Mouse (Mus musculus): ENCODE results near the gene Ngrn. TPM values are rescaled to one million over a fixed set of nuclear protein-coding genes. Genes with fewer than 3 reads are reported as not detected.
A peak's percentile ranks its signal among the peaks of the same experiment; 100 is the strongest.

The Ngrn gene
- polyA plus RNA-seq, 1 experiment from 2014 or later = 50.2 TPM

DNA sequence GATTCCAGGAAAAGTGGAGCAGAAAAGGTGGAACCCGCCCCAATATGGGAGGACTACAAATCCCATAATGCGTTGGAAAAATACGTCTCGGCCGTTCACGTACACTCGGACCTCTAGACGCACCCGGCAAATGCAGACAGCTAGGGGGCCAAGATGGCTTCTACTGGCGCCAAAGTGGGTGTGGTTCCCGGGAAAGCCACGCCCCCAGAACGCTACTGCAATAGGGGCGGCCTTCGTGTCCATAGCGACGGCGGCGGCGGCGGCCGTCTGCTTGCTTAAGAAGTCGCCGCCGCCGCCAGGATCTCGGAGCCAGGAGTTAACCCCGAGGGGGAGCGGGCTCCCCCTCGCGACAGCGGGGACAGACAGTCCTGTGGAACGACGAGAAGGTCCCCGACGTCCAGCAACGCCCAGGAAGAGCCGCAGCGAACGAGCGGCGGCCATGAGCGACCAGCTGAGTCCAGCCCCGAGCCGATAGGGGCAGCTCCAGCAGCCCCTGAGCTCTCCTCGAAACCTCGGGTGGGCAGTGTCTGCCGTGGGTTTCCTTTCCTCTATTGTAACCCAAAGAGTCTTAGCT lies 14.8 kb upstream of the Ngrn start, which contains the start of gene Ttll13:
TSS of gene Ttll13 (plus strand) at position 229 of the 574 bp plus-strand sequence.
- Histone ChIP-seq H3K36me3 (replicated peaks; ENCODE audit: control insufficient read depth, insufficient read depth, low read depth, low read length) (no peaks in the 10 kb centered on the region), H3K9me3 (replicated peaks; ENCODE audit: control insufficient read depth, low read length) (no peaks in the 10 kb centered on the region), H3K4me3 (ENCODE audit: low read depth, low read length) (peak within 1 kb of the TSS; percentile 41), H3K4me2 (ENCODE audit: low read depth, low read length) (peak within 1 kb of the TSS; percentile 32), H3K4me1 (ENCODE audit: control insufficient read depth, insufficient read depth, low read length) (no peaks in the 10 kb centered on the region), H3K9ac (replicated peaks; ENCODE audit: low read length) (peak within 1 kb of the TSS; percentile 50), H3K27me3 (ENCODE audit: control insufficient read depth, insufficient read depth, low read length) (no peaks in the 10 kb centered on the region), H3K27ac (replicated peaks; ENCODE audit: low read depth, low read length) (no peak within 1 kb of the TSS)
- peak; percentile 92 for ATAC-seq (replicated peaks; ENCODE audit: insufficient number of reproducible peaks, low FRiP score, low TSS enrichment, low read depth)
- peak; percentile 99 for DNase-seq (ENCODE audit: low spot score)
- WGBS = under 1% methylated on average over 48 of the region's 48 CpGs

- H3K27ac ChIP-seq (replicated peaks; ENCODE audit: low read depth, low read length) = no peak overlapping the region
- WGBS = 62% methylated on average over 7 of the region's 7 CpGs
- H3K27me3 ChIP-seq (ENCODE audit: control insufficient read depth, insufficient read depth, low read length) = no peaks in the 10 kb centered on the region
- no peaks in the 10 kb centered on the region for H3K4me1 ChIP-seq (ENCODE audit: control insufficient read depth, insufficient read depth, low read length)
- H3K4me2 ChIP-seq (ENCODE audit: low read depth, low read length) = no peak overlapping the region; the same call in 1 of the 2 replicates
- H3K9ac ChIP-seq (replicated peaks; ENCODE audit: low read length) = no peak overlapping the region
- H3K9me3 ChIP-seq (replicated peaks; ENCODE audit: control insufficient read depth, low read length) = no peaks in the 10 kb centered on the region
- DNase-seq (ENCODE audit: low spot score) (no peak), ATAC-seq (replicated peaks; ENCODE audit: insufficient number of reproducible peaks, low FRiP score, low TSS enrichment, low read depth) (no peak)
- H3K36me3 ChIP-seq (replicated peaks; ENCODE audit: control insufficient read depth, insufficient read depth, low read depth, low read length) = no peaks in the 10 kb centered on the region
- H3K4me3 ChIP-seq (ENCODE audit: low read depth, low read length) = no peak overlapping the region
Measured at GRCm38 (mm10) chr7:80246859-80247258, 14.2 kb upstream of the Ngrn start.

- H3K4me2 ChIP-seq (ENCODE audit: low read depth, low read length) = no peak overlapping the region
- no peak for DNase-seq (ENCODE audit: low spot score)
- 81% methylated on average over 7 of the region's 7 CpGs for WGBS
- ATAC-seq (replicated peaks; ENCODE audit: insufficient number of reproducible peaks, low FRiP score, low TSS enrichment, low read depth) = no peak
- H3K9me3 ChIP-seq (replicated peaks; ENCODE audit: control insufficient read depth, low read length) = no peaks in the 10 kb centered on the region
- H3K27ac ChIP-seq (replicated peaks; ENCODE audit: low read depth, low read length) = no peak overlapping the region
- H3K27me3 ChIP-seq (ENCODE audit: control insufficient read depth, insufficient read depth, low read length) = no peaks in the 10 kb centered on the region
- no peaks in the 10 kb centered on the region for H3K36me3 ChIP-seq (replicated peaks; ENCODE audit: control insufficient read depth, insufficient read depth, low read depth, low read length)
- no peaks in the 10 kb centered on the region for H3K4me1 ChIP-seq (ENCODE audit: control insufficient read depth, insufficient read depth, low read length)
- no peak overlapping the region for H3K4me3 ChIP-seq (ENCODE audit: low read depth, low read length)
- H3K9ac ChIP-seq (replicated peaks; ENCODE audit: low read length) = no peak overlapping the region
Measured at GRCm38 (mm10) chr7:80252437-80252836, 8.6 kb upstream of the Ngrn start.

- Histone ChIP-seq H3K4me1 (ENCODE audit: control insufficient read depth, insufficient read depth, low read length) (no peaks in the 10 kb centered on the region), H3K27ac (replicated peaks; ENCODE audit: low read depth, low read length) (no peak overlapping the region), H3K4me3 (ENCODE audit: low read depth, low read length) (no peak overlapping the region), H3K9ac (replicated peaks; ENCODE audit: low read length) (no peak overlapping the region), H3K9me3 (replicated peaks; ENCODE audit: control insufficient read depth, low read length) (no peaks in the 10 kb centered on the region), H3K4me2 (ENCODE audit: low read depth, low read length) (no peak overlapping the region), H3K36me3 (replicated peaks; ENCODE audit: control insufficient read depth, insufficient read depth, low read depth, low read length) (no peaks in the 10 kb centered on the region), H3K27me3 (ENCODE audit: control insufficient read depth, insufficient read depth, low read length) (no peaks in the 10 kb centered on the region)
- ATAC-seq (replicated peaks; ENCODE audit: insufficient number of reproducible peaks, low FRiP score, low TSS enrichment, low read depth) (no peak), DNase-seq (ENCODE audit: low spot score) (no peak)
- 86% methylated on average over 11 of the region's 11 CpGs for WGBS
Measured at GRCm38 (mm10) chr7:80252886-80253285, 8.1 kb upstream of the Ngrn start.

GRCm38 (mm10) chr7:80255981-80256380 lies 5.0 kb upstream of the Ngrn start:
- Histone ChIP-seq H3K36me3 (replicated peaks; ENCODE audit: control insufficient read depth, insufficient read depth, low read depth, low read length) (no peaks in the 10 kb centered on the region), H3K4me1 (ENCODE audit: control insufficient read depth, insufficient read depth, low read length) (no peaks in the 10 kb centered on the region), H3K4me3 (ENCODE audit: low read depth, low read length) (no peak overlapping the region), H3K27me3 (ENCODE audit: control insufficient read depth, insufficient read depth, low read length) (no peaks in the 10 kb centered on the region), H3K9ac (replicated peaks; ENCODE audit: low read length) (no peak overlapping the region), H3K27ac (replicated peaks; ENCODE audit: low read depth, low read length) (no peak overlapping the region), H3K9me3 (replicated peaks; ENCODE audit: control insufficient read depth, low read length) (no peaks in the 10 kb centered on the region), H3K4me2 (ENCODE audit: low read depth, low read length) (no peak overlapping the region)
- 68% methylated on average over 2 of the region's 2 CpGs for WGBS
- ATAC-seq (replicated peaks; ENCODE audit: insufficient number of reproducible peaks, low FRiP score, low TSS enrichment, low read depth) (no peak), DNase-seq (ENCODE audit: low spot score) (no peak)

DNA sequence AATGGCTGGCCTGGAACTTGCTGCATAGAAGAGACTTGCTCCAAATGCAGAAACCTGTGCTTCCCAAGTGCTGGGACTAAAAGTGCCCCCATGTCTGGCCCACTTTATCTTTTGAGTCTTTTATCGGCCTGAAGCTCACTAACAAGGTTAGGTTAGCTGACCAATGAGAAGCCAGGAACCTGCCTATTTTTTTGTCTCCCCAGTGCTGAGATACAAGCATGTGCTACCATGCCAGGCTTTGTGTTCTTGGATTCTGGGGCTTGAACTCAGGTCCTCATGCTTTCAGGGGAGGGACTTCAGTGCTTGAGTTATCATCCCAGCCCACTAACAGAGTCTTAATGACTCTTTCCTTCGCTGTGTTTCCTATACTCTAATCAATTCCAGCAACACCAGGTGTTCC lies 3.3 kb upstream of the Ngrn start:
- no peak for ATAC-seq (replicated peaks; ENCODE audit: insufficient number of reproducible peaks, low FRiP score, low TSS enrichment, low read depth)
- H3K9me3 ChIP-seq (replicated peaks; ENCODE audit: control insufficient read depth, low read length) = no peaks in the 10 kb centered on the region

GRCm38 (mm10) chr7:80261372-80261990 lies 466 bp downstream of the Ngrn start:
- Histone ChIP-seq H3K27ac (replicated peaks; ENCODE audit: low read depth, low read length) (0 out of 2 replicates have a peak overlapping the region, but pooled peaks have one; percentile 29), H3K27me3 (ENCODE audit: control insufficient read depth, insufficient read depth, low read length) (no peaks in the 10 kb centered on the region), H3K36me3 (replicated peaks; ENCODE audit: control insufficient read depth, insufficient read depth, low read depth, low read length) (no peaks in the 10 kb centered on the region; the same call in 1 of the 2 replicates), H3K4me1 (ENCODE audit: control insufficient read depth, insufficient read depth, low read length) (no peaks in the 10 kb centered on the region), H3K9ac (replicated peaks; ENCODE audit: low read length) (peak overlapping the region; percentile 78), H3K4me3 (ENCODE audit: low read depth, low read length) (peak overlapping the region; percentile 79), H3K4me2 (ENCODE audit: low read depth, low read length) (peak overlapping the region; percentile 83), H3K9me3 (replicated peaks; ENCODE audit: control insufficient read depth, low read length) (no peaks in the 10 kb centered on the region)
- under 1% methylated on average over 32 of the region's 32 CpGs for WGBS
- peak; percentile 27 for DNase-seq (ENCODE audit: low spot score)
- peak; percentile 53 for ATAC-seq (replicated peaks; ENCODE audit: insufficient number of reproducible peaks, low FRiP score, low TSS enrichment, low read depth)

More for the DNA sequence above, 3.3 kb upstream of the Ngrn start:
- no peak overlapping the region for H3K4me2 ChIP-seq (ENCODE audit: low read depth, low read length)
- H3K4me3 ChIP-seq (ENCODE audit: low read depth, low read length) = no peak overlapping the region
- no peaks in the 10 kb centered on the region for H3K4me1 ChIP-seq (ENCODE audit: control insufficient read depth, insufficient read depth, low read length)
- DNase-seq (ENCODE audit: low spot score) = no peak
- no peaks in the 10 kb centered on the region for H3K27me3 ChIP-seq (ENCODE audit: control insufficient read depth, insufficient read depth, low read length)
- no peaks in the 10 kb centered on the region for H3K36me3 ChIP-seq (replicated peaks; ENCODE audit: control insufficient read depth, insufficient read depth, low read depth, low read length)
- H3K9ac ChIP-seq (replicated peaks; ENCODE audit: low read length) = no peak overlapping the region
- WGBS = 63% methylated on average over 2 of the region's 2 CpGs
- H3K27ac ChIP-seq (replicated peaks; ENCODE audit: low read depth, low read length) = no peak overlapping the region

- Histone ChIP-seq H3K27me3 (ENCODE audit: control insufficient read depth, insufficient read depth, low read length) (no peaks in the 10 kb centered on the region), H3K4me3 (ENCODE audit: low read depth, low read length) (no peak overlapping the region), H3K9me3 (replicated peaks; ENCODE audit: control insufficient read depth, low read length) (no peaks in the 10 kb centered on the region), H3K4me1 (ENCODE audit: control insufficient read depth, insufficient read depth, low read length) (no peaks in the 10 kb centered on the region), H3K4me2 (ENCODE audit: low read depth, low read length) (no peak overlapping the region), H3K9ac (replicated peaks; ENCODE audit: low read length) (no peak overlapping the region), H3K27ac (replicated peaks; ENCODE audit: low read depth, low read length) (no peak overlapping the region), H3K36me3 (replicated peaks; ENCODE audit: control insufficient read depth, insufficient read depth, low read depth, low read length) (no peaks in the 10 kb centered on the region; the same call in 1 of the 2 replicates)
- 95% methylated on average over 12 of the region's 12 CpGs for WGBS
- DNase-seq (ENCODE audit: low spot score) (no peak), ATAC-seq (replicated peaks; ENCODE audit: insufficient number of reproducible peaks, low FRiP score, low TSS enrichment, low read depth) (no peak)
Measured at GRCm38 (mm10) chr7:80264606-80265005, 3.6 kb downstream of the Ngrn start.
